Mouse (Mus musculus): Measurements from ENCODE around the gene Sp7. TPM values are rescaled to one million over a fixed set of nuclear protein-coding genes. Genes with fewer than 3 reads are reported as not detected.
A peak's percentile ranks its signal among the peaks of the same experiment; 100 is the strongest.

Sp7 gene
- polyA plus RNA-seq, 2 experiments: 11.7 to 22.5 TPM

DNA sequence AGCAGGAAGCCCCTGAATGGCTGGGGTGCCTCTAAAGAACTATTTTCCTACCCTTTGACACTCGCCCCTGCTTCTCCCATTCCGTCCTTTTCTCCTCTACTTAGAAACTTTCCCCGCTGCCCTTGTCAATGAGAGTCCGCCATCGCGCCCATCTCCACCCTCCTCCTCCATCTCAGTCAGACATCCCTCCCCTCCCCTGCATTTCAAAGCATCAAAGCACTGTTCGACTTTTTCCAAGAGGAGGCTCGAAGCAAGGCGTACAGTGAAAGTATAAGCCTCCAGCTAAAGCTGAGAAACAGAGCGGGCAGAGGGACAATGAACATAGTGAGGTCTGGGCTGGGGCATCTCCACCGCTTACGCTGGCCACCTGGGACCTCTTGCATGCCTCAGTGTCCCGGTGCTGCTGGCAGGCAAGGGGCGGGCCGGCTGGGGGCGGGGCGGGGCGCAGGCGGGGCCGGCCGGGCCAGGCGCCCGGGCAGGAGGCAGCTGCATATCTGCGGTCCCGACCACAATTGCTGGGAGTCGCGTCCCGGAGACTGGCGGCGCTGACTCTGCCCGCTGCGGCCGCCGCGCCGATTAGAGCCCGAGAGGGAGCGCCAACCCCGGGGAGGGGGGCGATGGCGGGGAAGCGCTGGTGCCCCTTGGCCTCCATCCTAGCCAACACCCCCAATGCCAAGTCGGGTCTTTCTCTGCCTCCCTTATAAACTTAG lies 9.6 kb upstream of the Sp7 start:
- Histone ChIP-seq H3K4me2 (replicated peaks; ENCODE audit: low read depth, low read length, severe bottlenecking) (peak overlapping the region; percentile 92), H3K9ac (ENCODE audit: low read depth, low read length, severe bottlenecking) (peak overlapping the region; percentile 75), H3K27ac (replicated peaks; ENCODE audit: low read depth, low read length) (peak overlapping the region; percentile 84), H3K4me1 (ENCODE audit: control insufficient read depth, insufficient read depth, low read length) (peaks cover 9% of the 10 kb centered on the region), H3K4me3 (replicated peaks; ENCODE audit: low read length) (peak overlapping the region; percentile 56), H3K36me3 (ENCODE audit: control insufficient read depth, insufficient read depth, low read length) (no peaks in the 10 kb centered on the region), H3K9me3 (ENCODE audit: control insufficient read depth, low read length) (no peaks in the 10 kb centered on the region), H3K27me3 (ENCODE audit: control insufficient read depth, insufficient read depth, low read length) (no peaks in the 10 kb centered on the region)
- TF ChIP-seq POLR2A (IDR thresholded peaks at IDR 0.05; ENCODE audit: borderline replicate concordance, extremely low read depth, insufficient read depth, insufficient read length): 0 out of 2 replicates have a peak, but pooled peaks have one; percentile 35
- DNase-seq (ENCODE audit: low spot score) (peak; percentile 50), ATAC-seq (ENCODE audit: low FRiP score, low read depth) (peak; percentile 88)
- 1% methylated on average over 29 of the region's 43 CpGs for WGBS

DNA sequence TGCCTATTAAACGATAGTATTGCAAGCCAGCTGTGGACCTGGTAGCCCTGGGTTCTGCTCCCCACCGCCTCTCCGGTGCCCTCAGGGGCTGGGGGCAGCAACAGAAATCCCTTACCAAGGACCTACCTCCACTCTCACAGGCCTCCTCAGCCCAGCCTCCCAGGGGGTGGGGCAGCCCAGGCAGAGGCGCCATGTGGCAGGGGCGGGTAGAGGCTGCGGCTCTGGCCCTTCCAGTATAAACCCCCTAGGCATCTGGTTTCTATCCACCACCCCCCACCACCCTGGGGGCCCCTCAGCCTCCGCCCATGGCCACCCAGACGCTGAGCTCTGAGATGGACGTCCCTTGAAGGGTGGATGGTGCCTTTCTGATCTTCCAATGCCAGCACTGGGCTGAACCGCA lies 3.7 kb upstream of the Sp7 start:
- H3K27ac ChIP-seq (replicated peaks; ENCODE audit: low read depth, low read length): peak overlapping the region; percentile 55; the same call in 1 of the 2 replicates
- no peaks in the 10 kb centered on the region for H3K9me3 ChIP-seq (ENCODE audit: control insufficient read depth, low read length)
- DNase-seq (ENCODE audit: low spot score) (peak; percentile 35), ATAC-seq (ENCODE audit: low FRiP score, low read depth) (peak; percentile 81)
- H3K4me1 ChIP-seq (ENCODE audit: control insufficient read depth, insufficient read depth, low read length): peaks cover 21% of the 10 kb centered on the region
- no peak for TF ChIP-seq POLR2A (IDR thresholded peaks at IDR 0.05; ENCODE audit: borderline replicate concordance, extremely low read depth, insufficient read depth, insufficient read length)
- H3K27me3 ChIP-seq (ENCODE audit: control insufficient read depth, insufficient read depth, low read length): no peaks in the 10 kb centered on the region
- H3K36me3 ChIP-seq (ENCODE audit: control insufficient read depth, insufficient read depth, low read length): no peaks in the 10 kb centered on the region
- peak overlapping the region; percentile 40 for H3K4me2 ChIP-seq (replicated peaks; ENCODE audit: low read depth, low read length, severe bottlenecking)
- H3K9ac ChIP-seq (ENCODE audit: low read depth, low read length, severe bottlenecking): peak overlapping the region; percentile 48; the same call in 1 of the 2 replicates
- H3K4me3 ChIP-seq (replicated peaks; ENCODE audit: low read length): peak overlapping the region; percentile 16; the same call in 1 of the 2 replicates
- WGBS: 2% methylated on average over 10 of the region's 10 CpGs

DNA sequence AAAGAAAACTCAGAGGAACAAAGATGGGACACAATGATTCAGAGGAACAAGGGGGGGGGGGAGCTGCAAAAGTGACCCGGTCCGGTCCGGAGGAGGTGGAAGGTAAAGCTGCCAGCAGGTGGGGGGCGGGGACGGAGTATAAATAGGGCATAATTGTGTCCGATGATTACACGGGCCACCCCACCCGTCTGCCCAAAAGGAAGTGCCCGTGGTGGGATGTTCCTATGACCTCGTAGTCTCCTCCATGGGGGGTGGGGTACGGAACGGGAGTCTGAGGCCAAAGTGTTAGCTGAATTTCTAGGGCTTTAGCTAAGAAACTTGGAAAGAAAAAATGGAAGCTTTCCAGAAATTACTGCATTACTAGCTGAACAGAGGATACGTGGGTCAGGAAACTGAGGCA lies 3.0 kb upstream of the Sp7 start:
- Histone ChIP-seq H3K9me3 (ENCODE audit: control insufficient read depth, low read length) (no peaks in the 10 kb centered on the region), H3K27ac (replicated peaks; ENCODE audit: low read depth, low read length) (no peak overlapping the region), H3K27me3 (ENCODE audit: control insufficient read depth, insufficient read depth, low read length) (no peaks in the 10 kb centered on the region), H3K4me1 (ENCODE audit: control insufficient read depth, insufficient read depth, low read length) (peaks cover 21% of the 10 kb centered on the region), H3K4me2 (replicated peaks; ENCODE audit: low read depth, low read length, severe bottlenecking) (peak overlapping the region; percentile 40; the same call in 1 of the 2 replicates), H3K36me3 (ENCODE audit: control insufficient read depth, insufficient read depth, low read length) (no peaks in the 10 kb centered on the region), H3K4me3 (replicated peaks; ENCODE audit: low read length) (0 out of 2 replicates have a peak overlapping the region, but pooled peaks have one; percentile 16), H3K9ac (ENCODE audit: low read depth, low read length, severe bottlenecking) (peak overlapping the region; percentile 48; the same call in 1 of the 2 replicates)
- no peak for DNase-seq (ENCODE audit: low spot score)
- no peak for TF ChIP-seq POLR2A (IDR thresholded peaks at IDR 0.05; ENCODE audit: borderline replicate concordance, extremely low read depth, insufficient read depth, insufficient read length)
- 11% methylated on average over 13 of the region's 13 CpGs for WGBS
- ATAC-seq (ENCODE audit: low FRiP score, low read depth): no peak

DNA sequence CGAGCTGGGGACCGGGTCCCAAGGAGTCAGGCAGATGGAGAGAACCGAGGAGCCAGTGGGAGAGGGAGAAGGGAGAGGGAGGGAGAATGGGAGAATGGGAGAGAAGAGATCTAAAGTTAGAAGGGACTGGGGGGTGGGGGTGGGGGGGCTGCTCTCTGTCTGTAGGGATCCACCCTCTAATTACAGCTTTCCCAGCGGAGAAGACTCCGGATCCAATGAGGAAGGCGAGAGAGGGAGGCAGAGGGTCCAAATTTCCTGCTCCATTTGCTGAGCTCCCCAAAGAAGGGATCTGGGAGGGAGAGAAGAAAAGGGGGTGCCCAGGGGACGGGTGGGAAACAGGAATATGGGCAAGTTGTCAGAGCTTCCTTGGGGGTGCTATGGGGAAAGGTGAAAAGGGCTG lies 744 bp downstream of the Sp7 start:
- no peaks in the 10 kb centered on the region for H3K36me3 ChIP-seq (ENCODE audit: control insufficient read depth, insufficient read depth, low read length)
- peak overlapping the region; percentile 47 for H3K4me2 ChIP-seq (replicated peaks; ENCODE audit: low read depth, low read length, severe bottlenecking)
- no peaks in the 10 kb centered on the region for H3K9me3 ChIP-seq (ENCODE audit: control insufficient read depth, low read length)
- 10% methylated on average over 7 of the region's 7 CpGs for WGBS
- H3K4me1 ChIP-seq (ENCODE audit: control insufficient read depth, insufficient read depth, low read length): peaks cover 29% of the 10 kb centered on the region
- H3K27ac ChIP-seq (replicated peaks; ENCODE audit: low read depth, low read length): no peak overlapping the region
- H3K4me3 ChIP-seq (replicated peaks; ENCODE audit: low read length): peak overlapping the region; percentile 30
- DNase-seq (ENCODE audit: low spot score) (no peak), ATAC-seq (ENCODE audit: low FRiP score, low read depth) (no peak)
- H3K9ac ChIP-seq (ENCODE audit: low read depth, low read length, severe bottlenecking): peak overlapping the region; percentile 54
- TF ChIP-seq POLR2A (IDR thresholded peaks at IDR 0.05; ENCODE audit: borderline replicate concordance, extremely low read depth, insufficient read depth, insufficient read length): no peak
- no peaks in the 10 kb centered on the region for H3K27me3 ChIP-seq (ENCODE audit: control insufficient read depth, insufficient read depth, low read length)

DNA sequence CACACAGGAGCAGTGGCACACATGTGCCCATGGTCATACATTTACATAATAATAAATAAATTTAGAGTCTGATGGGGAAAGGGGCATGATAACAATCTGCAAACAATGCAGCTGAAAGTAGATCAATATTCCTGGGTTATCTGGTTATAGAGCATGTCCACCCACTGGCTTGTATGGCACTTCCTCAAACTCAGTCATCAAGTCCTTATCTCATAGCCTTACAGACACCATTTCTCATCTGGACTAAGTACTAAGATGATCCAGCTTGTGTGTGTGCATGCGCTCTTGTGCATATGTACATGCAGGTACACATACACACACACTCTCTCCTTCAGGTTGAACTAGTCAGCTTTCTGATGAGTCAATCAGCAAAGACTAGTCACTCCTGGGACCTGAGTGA lies 2.3 kb downstream of the Sp7 start:
- ATAC-seq (ENCODE audit: low FRiP score, low read depth) (no peak), DNase-seq (ENCODE audit: low spot score) (no peak)
- Histone ChIP-seq H3K4me2 (replicated peaks; ENCODE audit: low read depth, low read length, severe bottlenecking) (no peak overlapping the region), H3K36me3 (ENCODE audit: control insufficient read depth, insufficient read depth, low read length) (no peaks in the 10 kb centered on the region), H3K9me3 (ENCODE audit: control insufficient read depth, low read length) (no peaks in the 10 kb centered on the region), H3K27ac (replicated peaks; ENCODE audit: low read depth, low read length) (no peak overlapping the region), H3K4me3 (replicated peaks; ENCODE audit: low read length) (0 out of 2 replicates have a peak overlapping the region, but pooled peaks have one; percentile 30), H3K27me3 (ENCODE audit: control insufficient read depth, insufficient read depth, low read length) (no peaks in the 10 kb centered on the region), H3K4me1 (ENCODE audit: control insufficient read depth, insufficient read depth, low read length) (peaks cover 14% of the 10 kb centered on the region; the same call in 1 of the 2 replicates), H3K9ac (ENCODE audit: low read depth, low read length, severe bottlenecking) (no peak overlapping the region)
- 91% methylated on average over 1 of the region's 1 CpGs for WGBS
- TF ChIP-seq POLR2A (IDR thresholded peaks at IDR 0.05; ENCODE audit: borderline replicate concordance, extremely low read depth, insufficient read depth, insufficient read length): no peak
